Mouse (Mus musculus) G1E (cell line): ENCODE results near the gene Rrp15. TPM values are rescaled to one million over a fixed set of nuclear protein-coding genes. Genes with fewer than 3 reads are reported as not detected.
"Not testable (repeated sequence)": the region's sequence is repeated elsewhere in the genome, so short reads cannot be mapped to it uniquely, and the experiment has no call there.

ENCODE experiments used
- ATAC-seq: 2 replicates; pipeline ENCODE4 v1.8.0; 2016; ENCODE audit warnings: mild to moderate bottlenecking; ENCODE audit not compliant: insufficient number of reproducible peaks, poor library complexity, low FRiP score, severe bottlenecking; ENCODE audit errors: extremely low read depth
- DNase-seq: peaks from one replicate; pipeline ENCODE4 v3.0.0; 2012; ENCODE audit warnings: low spot score
- H3K27me3 ChIP-seq: 2 replicates; pipeline ENCODE4 v1.6.1; 2012; ENCODE audit warnings: mild to moderate bottlenecking, low read length, inconsistent platforms; ENCODE audit not compliant: insufficient read depth
- H3K36me3 ChIP-seq: replicated peaks from 2 replicates; pipeline ENCODE3; 2012; ENCODE audit warnings: mild to moderate bottlenecking, inconsistent platforms
- H3K4me1 ChIP-seq: 2 replicates; pipeline ENCODE4 v1.6.1; 2012; ENCODE audit warnings: low read depth, low read length, inconsistent platforms, mixed read lengths; ENCODE audit not compliant: insufficient read depth
- H3K4me3 ChIP-seq: 2 replicates; pipeline ENCODE4 v1.5.1; 2012; ENCODE audit warnings: low read depth, mild to moderate bottlenecking, inconsistent platforms, low read length, moderate library complexity, mixed read lengths
- H3K9me3 ChIP-seq: replicated peaks from 2 replicates; pipeline ENCODE4 v1.6.1; 2012; ENCODE audit warnings: inconsistent platforms
- CTCF ChIP-seq: IDR thresholded peaks from 2 replicates; pipeline ENCODE4 v1.5.1; 2012; ENCODE audit warnings: low read depth, low read length, inconsistent platforms, mixed read lengths
- GATA1 ChIP-seq: IDR thresholded peaks from 2 replicates; pipeline ENCODE4 v1.6.1; 2012; ENCODE audit warnings: borderline replicate concordance, low read length, inconsistent platforms, mixed read lengths
- GATA2 ChIP-seq: IDR thresholded peaks from 2 replicates; pipeline ENCODE4 v1.6.1; 2012; ENCODE audit warnings: low read depth, low read length, inconsistent platforms, borderline replicate concordance
- POLR2AphosphoS5 ChIP-seq: IDR thresholded peaks from 2 replicates; pipeline ENCODE4 v1.6.1; 2012; ENCODE audit warnings: low read depth, low read length, inconsistent platforms; ENCODE audit not compliant: insufficient replicate concordance
- TAL1 ChIP-seq: conservative IDR thresholded peaks from 2 replicates; pipeline ENCODE4 v1.6.1; 2012; ENCODE audit warnings: low read depth, low read length, inconsistent platforms, mixed read lengths
- polyA plus RNA-seq: library from polyadenylated mRNA; stranded (reverse); fragments of >175 nt; gene quantifications from 2 replicates; pipeline ENCODE4 v1.2.3, GENCODE M21; 2012
- total RNA-seq, 2 experiments: library from RNA; stranded (forward) in 1 of 2; stranded (reverse) in 1 of 2; fragments of 200-1000 nt in 1 of 2; fragments of >200 nt in 1 of 2; fragmentation: Nextera tagmentation in 1 of 2; gene quantifications; 2 replicates each; pipeline ENCODE4 v1.2.3; 2014 to 2017

Rrp15 gene
- total and polyA plus RNA-seq, 3 experiments: 11.9 to 71.9 (median 23.1) TPM

- no peaks in the 10 kb centered on the region for H3K36me3 ChIP-seq
- no peak for TF ChIP-seq TAL1
- no peak for TF ChIP-seq POLR2AphosphoS5
- TF ChIP-seq CTCF: no peak
- no peak for TF ChIP-seq GATA1
- TF ChIP-seq GATA2: no peak
- no peaks in the 10 kb centered on the region for H3K9me3 ChIP-seq
- no peaks in the 10 kb centered on the region for H3K27me3 ChIP-seq
- ATAC-seq: no peak
- no peak overlapping the region for H3K4me3 ChIP-seq
- no peaks in the 10 kb centered on the region for H3K4me1 ChIP-seq
- no peak for DNase-seq
Measured at GRCm38 (mm10) chr1:186772005-186772404, 22.8 kb upstream of the Rrp15 start.

GRCm38 (mm10) chr1:186770659-186771058, 21.5 kb upstream of the Rrp15 start:
- no peaks in the 10 kb centered on the region for H3K9me3 ChIP-seq
- 0 out of 2 replicates have a peak, but pooled peaks have one; percentile 4 for TF ChIP-seq CTCF
- TF ChIP-seq GATA2: no peak
- TF ChIP-seq GATA1: no peak
- no peak for TF ChIP-seq TAL1
- H3K4me1 ChIP-seq: no peaks in the 10 kb centered on the region
- H3K36me3 ChIP-seq: no peaks in the 10 kb centered on the region
- no peak for DNase-seq
- no peaks in the 10 kb centered on the region for H3K27me3 ChIP-seq
- H3K4me3 ChIP-seq: no peak overlapping the region
- ATAC-seq: no peak

GRCm38 (mm10) chr1:186768392-186768791, 19.2 kb upstream of the Rrp15 start:
- Histone ChIP-seq H3K27me3 (no peaks in the 10 kb centered on the region), H3K4me1 (no peaks in the 10 kb centered on the region), H3K4me3 (no peak overlapping the region), H3K9me3 (no peaks in the 10 kb centered on the region), H3K36me3 (no peaks in the 10 kb centered on the region)
- ATAC-seq (no peak), DNase-seq (no peak)
- TF ChIP-seq GATA1 (no peak), GATA2 (no peak), POLR2AphosphoS5 (no peak), TAL1 (no peak), CTCF (no peak)

GRCm38 (mm10) chr1:186763451-186763850, 14.3 kb upstream of the Rrp15 start:
- DNase-seq, H3K4me1 ChIP-seq, ATAC-seq, H3K27me3 ChIP-seq, H3K4me3 ChIP-seq, H3K9me3 ChIP-seq, H3K36me3 ChIP-seq: not testable (repeated sequence)

- Histone ChIP-seq H3K9me3 (no peaks in the 10 kb centered on the region), H3K27me3 (no peaks in the 10 kb centered on the region), H3K36me3 (peaks cover 21% of the 10 kb centered on the region), H3K4me1 (peaks cover 15% of the 10 kb centered on the region), H3K4me3 (peak overlapping the region; percentile 93)
- ATAC-seq (no peak), DNase-seq (peak; percentile 13)
- TF ChIP-seq CTCF (no peak), POLR2AphosphoS5 (no peak), GATA1 (no peak), GATA2 (no peak), TAL1 (no peak)
Measured at GRCm38 (mm10) chr1:186749675-186750283, 621 bp upstream of the Rrp15 start.

GRCm38 (mm10) chr1:186739828-186740227, 9.3 kb downstream of the Rrp15 start:
- TF ChIP-seq GATA1: no peak
- TF ChIP-seq TAL1: no peak
- no peak for TF ChIP-seq POLR2AphosphoS5
- Histone ChIP-seq H3K9me3 (no peaks in the 10 kb centered on the region), H3K27me3 (no peaks in the 10 kb centered on the region), H3K4me1 (peaks cover 14% of the 10 kb centered on the region; the same call in 1 of the 2 replicates), H3K4me3 (no peak overlapping the region), H3K36me3 (peaks cover 85% of the 10 kb centered on the region)
- DNase-seq (no peak), ATAC-seq (no peak)

GRCm38 (mm10) chr1:186735537-186735936, 13.6 kb downstream of the Rrp15 start:
- TF ChIP-seq CTCF (no peak), TAL1 (no peak), GATA2 (no peak), GATA1 (no peak), POLR2AphosphoS5 (no peak)
- no peak overlapping the region for H3K4me3 ChIP-seq
- ATAC-seq (no peak), DNase-seq (no peak)
- H3K9me3 ChIP-seq: 0 out of 2 replicates have a peak, but pooled peaks cover 1% of the 10 kb centered on the region
- H3K27me3 ChIP-seq: no peaks in the 10 kb centered on the region
- peaks cover 74% of the 10 kb centered on the region for H3K36me3 ChIP-seq
- no peaks in the 10 kb centered on the region for H3K4me1 ChIP-seq
